Mouse (Mus musculus) cerebellum, adult 2 months (tissue): ENCODE measurements around the gene Pax7.

Experiments
- CTCF ChIP-seq: fragments of 200-500 bp; IDR thresholded peaks from 2 replicates; pipeline ENCODE4 v1.5.1; 2011; ENCODE audit warnings: low read depth, mild to moderate bottlenecking, control low read depth, low read length, moderate library complexity, borderline replicate concordance; ENCODE audit not compliant: insufficient read depth
- POLR2A ChIP-seq: fragments of 200-500 bp; IDR thresholded peaks from 2 replicates; pipeline ENCODE4 v1.6.1; 2011; ENCODE audit warnings: low read length, control low read depth, borderline replicate concordance; ENCODE audit not compliant: insufficient read depth

GRCm38 (mm10) chr4:139725421-139725820, 107.9 kb downstream of the Pax7 start:
- TF ChIP-seq POLR2A: no peak
- no peak for TF ChIP-seq CTCF
